Mouse (Mus musculus): ENCODE data around the gene RPS10-NUDT3. TPM values are rescaled to one million over a fixed set of nuclear protein-coding genes. Genes with fewer than 3 reads are reported as not detected.

RPS10-NUDT3 gene
- total and polyA plus RNA-seq, 2 experiments, result not detected

- Histone ChIP-seq H3K9ac (ENCODE audit: low read depth, low read length) (peak within 1 kb of the TSS; percentile 76), H3K36me3 (ENCODE audit: control insufficient read depth, insufficient read depth, low read length) (no peaks in the 10 kb centered on the region), H3K27me3 (ENCODE audit: control insufficient read depth, insufficient read depth, low read length) (no peaks in the 10 kb centered on the region), H3K27ac (replicated peaks; ENCODE audit: insufficient read depth, low read depth, low read length) (no peak within 1 kb of the TSS), H3K79me2 (ENCODE audit: control insufficient read depth, insufficient read depth, low read length) (no peaks in the 10 kb centered on the region), H3K4me3 (ENCODE audit: insufficient read depth, low read depth, low read length) (peak within 1 kb of the TSS; percentile 70), H3K4me1 (ENCODE audit: control insufficient read depth, insufficient read depth, low read length) (peaks cover 5% of the 10 kb centered on the region; the same call in 1 of the 2 replicates)
- under 1% methylated on average over 58 of the region's 58 CpGs for WGBS
- peak; percentile 39; the same call in 1 of the 2 replicates for TF ChIP-seq POLR2A (IDR thresholded peaks at IDR 0.05; ENCODE audit: extremely low read depth, insufficient read depth, low read length)
- peak; percentile 87 for TF ChIP-seq CTCF (IDR thresholded peaks at IDR 0.05; ENCODE audit: low read depth, low read length)
- peak; percentile 66 for DNase-seq (ENCODE audit: extremely low read depth, low read depth, low spot score)
These were observed 69.7 kb downstream of the RPS10-NUDT3 start, which contains the start of gene AI413582 for GRCm38 (mm10) chr17:27565163-27565941. TSS of gene AI413582 (minus strand) at chr17:27565756.

GRCm38 (mm10) chr17:27564391-27565162, 70.4 kb downstream of the RPS10-NUDT3 start:
- DNase-seq (ENCODE audit: extremely low read depth, low read depth, low spot score), result no peak
- H3K79me2 ChIP-seq (ENCODE audit: control insufficient read depth, insufficient read depth, low read length), result no peaks in the 10 kb centered on the region
- H3K27me3 ChIP-seq (ENCODE audit: control insufficient read depth, insufficient read depth, low read length), result no peaks in the 10 kb centered on the region
- no peak for TF ChIP-seq POLR2A (IDR thresholded peaks at IDR 0.05; ENCODE audit: extremely low read depth, insufficient read depth, low read length)
- no peak for TF ChIP-seq CTCF (IDR thresholded peaks at IDR 0.05; ENCODE audit: low read depth, low read length)
- no peak overlapping the region for H3K27ac ChIP-seq (replicated peaks; ENCODE audit: insufficient read depth, low read depth, low read length)
- H3K4me1 ChIP-seq (ENCODE audit: control insufficient read depth, insufficient read depth, low read length), result peaks cover 5% of the 10 kb centered on the region; the same call in 1 of the 2 replicates
- H3K9ac ChIP-seq (ENCODE audit: low read depth, low read length), result no peak overlapping the region; the same call in 1 of the 2 replicates
- no peaks in the 10 kb centered on the region for H3K36me3 ChIP-seq (ENCODE audit: control insufficient read depth, insufficient read depth, low read length)
- WGBS, result 32% methylated on average over 20 of the region's 20 CpGs
- peak overlapping the region; percentile 70 for H3K4me3 ChIP-seq (ENCODE audit: insufficient read depth, low read depth, low read length)

GRCm38 (mm10) chr17:27563771-27564244, 71.2 kb downstream of the RPS10-NUDT3 start:
- peak; percentile 23 for DNase-seq (ENCODE audit: extremely low read depth, low read depth, low spot score)
- Histone ChIP-seq H3K9ac (ENCODE audit: low read depth, low read length) (no peak overlapping the region), H3K4me1 (ENCODE audit: control insufficient read depth, insufficient read depth, low read length) (peaks cover 5% of the 10 kb centered on the region; the same call in 1 of the 2 replicates), H3K27ac (replicated peaks; ENCODE audit: insufficient read depth, low read depth, low read length) (no peak overlapping the region), H3K79me2 (ENCODE audit: control insufficient read depth, insufficient read depth, low read length) (no peaks in the 10 kb centered on the region), H3K36me3 (ENCODE audit: control insufficient read depth, insufficient read depth, low read length) (no peaks in the 10 kb centered on the region), H3K4me3 (ENCODE audit: insufficient read depth, low read depth, low read length) (no peak overlapping the region), H3K27me3 (ENCODE audit: control insufficient read depth, insufficient read depth, low read length) (no peaks in the 10 kb centered on the region)
- 69% methylated on average over 7 of the region's 7 CpGs for WGBS
- TF ChIP-seq CTCF (IDR thresholded peaks at IDR 0.05; ENCODE audit: low read depth, low read length) (no peak), POLR2A (IDR thresholded peaks at IDR 0.05; ENCODE audit: extremely low read depth, insufficient read depth, low read length) (no peak)

GRCm38 (mm10) chr17:27561809-27562526, 73.1 kb downstream of the RPS10-NUDT3 start:
- no peak overlapping the region for H3K27ac ChIP-seq (replicated peaks; ENCODE audit: insufficient read depth, low read depth, low read length)
- WGBS, result 76% methylated on average over 11 of the region's 11 CpGs
- no peak for DNase-seq (ENCODE audit: extremely low read depth, low read depth, low spot score)
- no peak for TF ChIP-seq POLR2A (IDR thresholded peaks at IDR 0.05; ENCODE audit: extremely low read depth, insufficient read depth, low read length)
- no peak for TF ChIP-seq CTCF (IDR thresholded peaks at IDR 0.05; ENCODE audit: low read depth, low read length)
- no peaks in the 10 kb centered on the region for H3K27me3 ChIP-seq (ENCODE audit: control insufficient read depth, insufficient read depth, low read length)
- H3K4me1 ChIP-seq (ENCODE audit: control insufficient read depth, insufficient read depth, low read length), result peaks cover 5% of the 10 kb centered on the region; the same call in 1 of the 2 replicates
- H3K4me3 ChIP-seq (ENCODE audit: insufficient read depth, low read depth, low read length), result no peak overlapping the region
- no peak overlapping the region for H3K9ac ChIP-seq (ENCODE audit: low read depth, low read length)
- H3K79me2 ChIP-seq (ENCODE audit: control insufficient read depth, insufficient read depth, low read length), result 0 out of 2 replicates have a peak, but pooled peaks cover 6% of the 10 kb centered on the region
- no peaks in the 10 kb centered on the region for H3K36me3 ChIP-seq (ENCODE audit: control insufficient read depth, insufficient read depth, low read length)

GRCm38 (mm10) chr17:27560926-27561480, 74.0 kb downstream of the RPS10-NUDT3 start:
- Histone ChIP-seq H3K9ac (ENCODE audit: low read depth, low read length) (no peak overlapping the region), H3K36me3 (ENCODE audit: control insufficient read depth, insufficient read depth, low read length) (no peaks in the 10 kb centered on the region), H3K4me3 (ENCODE audit: insufficient read depth, low read depth, low read length) (no peak overlapping the region), H3K4me1 (ENCODE audit: control insufficient read depth, insufficient read depth, low read length) (peaks cover 5% of the 10 kb centered on the region; the same call in 1 of the 2 replicates), H3K27me3 (ENCODE audit: control insufficient read depth, insufficient read depth, low read length) (no peaks in the 10 kb centered on the region), H3K27ac (replicated peaks; ENCODE audit: insufficient read depth, low read depth, low read length) (no peak overlapping the region), H3K79me2 (ENCODE audit: control insufficient read depth, insufficient read depth, low read length) (0 out of 2 replicates have a peak, but pooled peaks cover 6% of the 10 kb centered on the region)
- WGBS, result 86% methylated on average over 13 of the region's 13 CpGs
- no peak for TF ChIP-seq POLR2A (IDR thresholded peaks at IDR 0.05; ENCODE audit: extremely low read depth, insufficient read depth, low read length)
- no peak for TF ChIP-seq CTCF (IDR thresholded peaks at IDR 0.05; ENCODE audit: low read depth, low read length)
- DNase-seq (ENCODE audit: extremely low read depth, low read depth, low spot score), result no peak
